Mouse (Mus musculus): Measurements from ENCODE around the gene Abhd4. TPM values are rescaled to one million over a fixed set of nuclear protein-coding genes. Genes with fewer than 3 reads are reported as not detected.

Abhd4 gene
- polyA plus RNA-seq, 1 experiment = 23.6 TPM

- Histone ChIP-seq H3K4me1 (replicated peaks; ENCODE audit: control insufficient read depth, insufficient read depth, low read length) (peaks cover 8% of the 10 kb centered on the region), H3K27me3 (ENCODE audit: control insufficient read depth, insufficient read depth, low read length) (no peaks in the 10 kb centered on the region), H3K4me3 (ENCODE audit: control insufficient read depth, insufficient read depth, low read length) (no peak overlapping the region), H3K36me3 (ENCODE audit: control insufficient read depth, insufficient read depth, low read length) (peaks cover 22% of the 10 kb centered on the region), H3K27ac (ENCODE audit: control insufficient read depth, insufficient read depth, low read length) (no peak overlapping the region)
- TF ChIP-seq POLR2A (IDR thresholded peaks at IDR 0.05; ENCODE audit: control insufficient read depth, extremely low read depth, insufficient read depth, low read length, poor library complexity) (no peak), CTCF (IDR thresholded peaks at IDR 0.05; ENCODE audit: borderline replicate concordance, control insufficient read depth, extremely low read depth, insufficient read depth, low read length, poor library complexity) (no peak)
- 94% methylated on average over 3 of the region's 3 CpGs for WGBS
- DNase-seq = no peak
Observed at GRCm38 (mm10) chr14:54246232-54246631, 7.8 kb upstream of the Abhd4 start.

GRCm38 (mm10) chr14:54249326-54249725, 4.7 kb upstream of the Abhd4 start:
- Histone ChIP-seq H3K4me3 (ENCODE audit: control insufficient read depth, insufficient read depth, low read length) (no peak overlapping the region), H3K36me3 (ENCODE audit: control insufficient read depth, insufficient read depth, low read length) (peaks cover 5% of the 10 kb centered on the region; the same call in 1 of the 2 replicates), H3K27me3 (ENCODE audit: control insufficient read depth, insufficient read depth, low read length) (no peaks in the 10 kb centered on the region), H3K4me1 (replicated peaks; ENCODE audit: control insufficient read depth, insufficient read depth, low read length) (peaks cover 8% of the 10 kb centered on the region), H3K27ac (ENCODE audit: control insufficient read depth, insufficient read depth, low read length) (no peak overlapping the region)
- no peak for DNase-seq
- TF ChIP-seq CTCF (IDR thresholded peaks at IDR 0.05; ENCODE audit: borderline replicate concordance, control insufficient read depth, extremely low read depth, insufficient read depth, low read length, poor library complexity) (no peak), POLR2A (IDR thresholded peaks at IDR 0.05; ENCODE audit: control insufficient read depth, extremely low read depth, insufficient read depth, low read length, poor library complexity) (no peak)
- 85% methylated on average over 9 of the region's 9 CpGs for WGBS

- peaks cover 5% of the 10 kb centered on the region; the same call in 1 of the 2 replicates for H3K36me3 ChIP-seq (ENCODE audit: control insufficient read depth, insufficient read depth, low read length)
- WGBS = 78% methylated on average over 4 of the region's 4 CpGs
- TF ChIP-seq POLR2A (IDR thresholded peaks at IDR 0.05; ENCODE audit: control insufficient read depth, extremely low read depth, insufficient read depth, low read length, poor library complexity) = no peak
- no peak for TF ChIP-seq CTCF (IDR thresholded peaks at IDR 0.05; ENCODE audit: borderline replicate concordance, control insufficient read depth, extremely low read depth, insufficient read depth, low read length, poor library complexity)
- H3K27ac ChIP-seq (ENCODE audit: control insufficient read depth, insufficient read depth, low read length) = no peak overlapping the region
- no peak for DNase-seq
- H3K27me3 ChIP-seq (ENCODE audit: control insufficient read depth, insufficient read depth, low read length) = no peaks in the 10 kb centered on the region
- H3K4me3 ChIP-seq (ENCODE audit: control insufficient read depth, insufficient read depth, low read length) = no peak overlapping the region
- peaks cover 8% of the 10 kb centered on the region for H3K4me1 ChIP-seq (replicated peaks; ENCODE audit: control insufficient read depth, insufficient read depth, low read length)
Observed at GRCm38 (mm10) chr14:54250122-54250521, 3.9 kb upstream of the Abhd4 start.

GRCm38 (mm10) chr14:54254670-54255202, 748 bp downstream of the Abhd4 start:
- TF ChIP-seq CTCF (IDR thresholded peaks at IDR 0.05; ENCODE audit: borderline replicate concordance, control insufficient read depth, extremely low read depth, insufficient read depth, low read length, poor library complexity) (no peak), POLR2A (IDR thresholded peaks at IDR 0.05; ENCODE audit: control insufficient read depth, extremely low read depth, insufficient read depth, low read length, poor library complexity) (no peak)
- DNase-seq = no peak
- H3K27ac ChIP-seq (ENCODE audit: control insufficient read depth, insufficient read depth, low read length) = no peak overlapping the region
- H3K4me1 ChIP-seq (replicated peaks; ENCODE audit: control insufficient read depth, insufficient read depth, low read length) = peaks cover 18% of the 10 kb centered on the region
- no peaks in the 10 kb centered on the region for H3K27me3 ChIP-seq (ENCODE audit: control insufficient read depth, insufficient read depth, low read length)
- WGBS = 78% methylated on average over 12 of the region's 12 CpGs
- no peaks in the 10 kb centered on the region for H3K36me3 ChIP-seq (ENCODE audit: control insufficient read depth, insufficient read depth, low read length)
- no peak overlapping the region for H3K4me3 ChIP-seq (ENCODE audit: control insufficient read depth, insufficient read depth, low read length)

- no peaks in the 10 kb centered on the region for H3K36me3 ChIP-seq (ENCODE audit: control insufficient read depth, insufficient read depth, low read length)
- H3K4me3 ChIP-seq (ENCODE audit: control insufficient read depth, insufficient read depth, low read length) = no peak overlapping the region
- no peak overlapping the region for H3K27ac ChIP-seq (ENCODE audit: control insufficient read depth, insufficient read depth, low read length)
- no peaks in the 10 kb centered on the region for H3K27me3 ChIP-seq (ENCODE audit: control insufficient read depth, insufficient read depth, low read length)
- H3K4me1 ChIP-seq (replicated peaks; ENCODE audit: control insufficient read depth, insufficient read depth, low read length) = peaks cover 11% of the 10 kb centered on the region
- 91% methylated on average over 7 of the region's 7 CpGs for WGBS
- TF ChIP-seq POLR2A (IDR thresholded peaks at IDR 0.05; ENCODE audit: control insufficient read depth, extremely low read depth, insufficient read depth, low read length, poor library complexity) (no peak), CTCF (IDR thresholded peaks at IDR 0.05; ENCODE audit: borderline replicate concordance, control insufficient read depth, extremely low read depth, insufficient read depth, low read length, poor library complexity) (no peak)
- DNase-seq = no peak
Observed at GRCm38 (mm10) chr14:54258131-54258670, 4.2 kb downstream of the Abhd4 start.

GRCm38 (mm10) chr14:54259003-54259721, 5.2 kb downstream of the Abhd4 start:
- Histone ChIP-seq H3K36me3 (ENCODE audit: control insufficient read depth, insufficient read depth, low read length) (no peaks in the 10 kb centered on the region), H3K4me3 (ENCODE audit: control insufficient read depth, insufficient read depth, low read length) (peak overlapping the region; percentile 51), H3K27ac (ENCODE audit: control insufficient read depth, insufficient read depth, low read length) (no peak overlapping the region), H3K27me3 (ENCODE audit: control insufficient read depth, insufficient read depth, low read length) (no peaks in the 10 kb centered on the region), H3K4me1 (replicated peaks; ENCODE audit: control insufficient read depth, insufficient read depth, low read length) (peaks cover 11% of the 10 kb centered on the region)
- peak; percentile 80 for DNase-seq
- TF ChIP-seq POLR2A (IDR thresholded peaks at IDR 0.05; ENCODE audit: control insufficient read depth, extremely low read depth, insufficient read depth, low read length, poor library complexity) = no peak
- no peak for TF ChIP-seq CTCF (IDR thresholded peaks at IDR 0.05; ENCODE audit: borderline replicate concordance, control insufficient read depth, extremely low read depth, insufficient read depth, low read length, poor library complexity)
- WGBS = under 1% methylated on average over 35 of the region's 35 CpGs

Measured in thymus, adult 2 months (tissue).